Mouse (Mus musculus) spleen, postnatal 10 days (tissue): ENCODE results near the gene Fip1l1.

Experiments used
- DNase-seq, 2 experiments: peaks; one replicate each; pipeline ENCODE4 v3.0.0; 2021 to 2022; ENCODE audit warnings: low spot score in 2 of 2

Gene Fip1l1

DNA sequence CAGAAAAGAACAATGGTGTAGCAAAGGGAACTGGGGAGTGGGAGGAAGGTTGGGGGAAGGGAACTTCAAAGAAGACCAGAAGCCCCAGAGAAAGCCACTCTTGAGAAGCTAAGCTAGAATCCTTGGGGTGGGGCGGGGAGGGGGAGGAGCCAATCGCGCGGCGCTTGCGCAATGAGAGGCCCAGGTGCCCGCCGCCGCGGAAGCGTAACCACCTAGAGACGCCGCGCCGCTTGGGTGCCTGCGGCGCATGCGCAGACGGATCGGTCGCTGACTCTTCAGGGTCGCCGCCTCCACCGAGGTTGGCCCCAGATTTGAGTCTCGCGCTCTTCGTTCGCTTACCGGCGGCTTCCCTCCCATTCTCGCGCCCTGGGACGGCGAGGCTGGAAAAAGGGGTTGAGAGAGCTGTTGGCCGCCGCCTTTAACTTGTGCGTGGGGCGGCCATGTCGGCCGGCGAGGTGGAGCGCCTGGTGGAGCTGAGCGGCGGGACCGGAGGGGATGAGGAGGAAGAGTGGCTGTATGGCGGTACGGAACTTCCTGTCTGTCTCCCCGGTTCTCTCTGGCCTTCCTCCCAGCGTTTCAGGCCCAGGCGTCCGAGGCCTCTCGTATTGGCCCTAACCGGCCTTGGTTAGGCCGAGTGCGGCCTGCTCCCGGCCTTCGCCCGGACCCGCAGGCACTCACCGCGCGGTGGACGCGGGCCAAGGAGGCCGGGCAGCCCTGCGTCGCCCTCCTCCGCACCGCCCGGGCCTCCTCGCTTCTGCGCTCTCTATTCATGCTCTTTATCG lies at the start of gene Fip1l1:
TSS of gene Fip1l1 (plus strand) at position 210 of the 782 bp plus-strand sequence.
- peak; percentile 90 to 94 for DNase-seq

DNA sequence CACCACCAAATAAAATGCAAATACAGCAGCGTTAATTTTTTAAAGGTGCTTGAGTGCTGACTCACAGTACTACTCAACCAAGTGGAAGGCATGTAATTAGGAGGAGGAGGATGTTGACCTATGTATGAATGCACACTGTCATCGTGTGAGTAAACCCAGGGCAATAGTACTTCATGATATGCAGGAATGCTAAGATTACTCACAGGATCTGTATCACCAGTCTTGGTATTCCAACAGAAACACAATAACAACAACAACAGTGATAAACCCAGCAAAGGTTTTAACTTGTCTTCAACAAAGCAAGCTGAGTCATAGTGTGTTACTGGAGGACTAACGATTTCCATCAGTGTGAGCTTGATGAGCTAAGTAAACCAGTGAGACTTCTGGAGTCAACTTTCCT lies 42.5 kb upstream of the Fip1l1 start:
- no peak for DNase-seq

DNA sequence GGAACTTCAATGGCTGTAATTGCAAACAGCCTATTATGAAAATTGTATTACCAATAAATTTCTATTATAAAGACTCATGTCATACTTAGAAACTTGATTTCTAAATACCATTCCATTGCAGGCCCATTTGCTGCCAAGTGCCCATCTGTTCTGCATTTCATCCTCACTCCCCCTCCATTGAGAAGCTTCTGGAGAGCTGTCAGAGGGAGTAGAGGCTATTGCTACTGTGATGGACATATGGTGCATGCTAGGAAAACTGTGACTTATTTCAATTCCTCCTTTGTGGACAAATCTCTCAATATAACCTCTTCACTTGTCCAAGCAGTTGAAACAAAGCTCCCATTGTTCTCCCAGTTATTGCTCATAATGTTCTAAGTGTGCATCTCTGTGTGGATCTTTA lies 23.6 kb upstream of the Fip1l1 start:
- DNase-seq: no peak

DNA sequence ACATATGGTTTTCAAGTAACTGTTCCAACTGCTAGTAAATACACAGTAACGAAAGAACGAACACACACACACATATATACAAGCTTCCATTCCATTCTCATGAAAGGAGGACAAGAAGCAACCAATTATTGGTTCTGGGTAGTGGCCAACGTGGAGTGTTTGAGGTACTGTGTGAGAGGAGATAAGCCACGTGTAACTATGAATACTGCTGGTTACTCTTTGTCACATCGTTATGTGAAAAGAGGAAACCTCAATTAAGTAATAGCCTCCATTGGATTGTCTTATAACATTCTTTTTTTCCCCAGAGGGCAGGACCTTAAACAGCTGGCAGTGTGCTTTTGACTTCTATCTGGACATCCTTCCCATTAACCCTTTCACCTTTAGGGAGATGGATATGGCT lies 8.2 kb upstream of the Fip1l1 start:
- no peak for DNase-seq

DNA sequence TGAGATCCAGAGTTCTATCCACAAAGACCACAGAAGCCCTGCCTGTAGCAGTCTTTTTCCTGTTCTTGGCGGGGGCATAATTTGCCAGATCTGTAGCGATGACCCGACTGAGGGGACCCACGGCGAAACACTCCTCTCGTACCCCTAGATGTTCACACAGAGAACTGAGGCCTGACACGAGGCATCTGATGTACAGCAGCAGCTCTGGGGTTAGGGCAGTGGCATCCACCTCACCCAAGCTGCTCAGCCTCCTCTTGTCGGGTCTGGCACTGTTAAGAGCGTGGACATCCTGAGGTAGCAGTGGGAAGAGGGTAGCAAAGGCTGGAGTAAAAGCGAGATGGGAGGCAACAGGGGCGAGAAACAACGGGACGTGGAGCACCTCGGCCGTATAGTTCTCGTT lies 4.5 kb upstream of the Fip1l1 start:
- DNase-seq: peak in 1 of 2 experiments; percentile 17

DNA sequence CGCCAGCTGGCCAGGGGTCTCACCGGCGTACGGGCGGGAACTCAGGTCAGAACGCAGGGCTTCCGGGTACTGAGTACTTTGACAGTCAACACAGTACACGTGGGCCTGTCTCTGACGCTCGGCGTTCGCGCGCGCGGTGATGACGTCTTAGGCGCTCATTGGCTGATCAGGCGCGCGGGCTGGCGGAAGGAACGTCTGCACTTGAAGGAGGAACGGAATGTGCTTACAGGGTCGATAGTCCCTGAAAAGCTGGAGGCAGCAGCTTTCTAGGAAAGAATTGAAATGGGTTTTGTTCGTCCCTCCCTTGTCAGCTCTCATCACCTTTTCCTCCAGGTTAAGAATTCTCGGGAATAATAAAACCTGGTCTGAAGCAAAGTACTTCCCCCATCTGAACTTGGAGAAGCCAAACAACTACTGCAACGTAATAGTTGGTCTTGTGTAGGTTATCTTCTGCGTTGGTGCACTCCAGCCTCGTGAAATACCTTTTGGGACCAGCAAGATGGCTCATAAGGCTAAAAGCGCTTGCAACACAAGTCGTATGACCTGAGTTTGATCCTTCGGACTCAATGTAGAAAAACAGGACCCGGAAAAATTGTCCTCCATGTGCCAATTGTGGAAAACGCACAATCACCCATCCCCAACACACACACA lies 3.5 kb upstream of the Fip1l1 start, which contains the start of gene Scfd2:
TSS of gene Scfd2 (minus strand) at position 130 of the 651 bp plus-strand sequence.
- DNase-seq: peak; percentile 92 to 98

DNA sequence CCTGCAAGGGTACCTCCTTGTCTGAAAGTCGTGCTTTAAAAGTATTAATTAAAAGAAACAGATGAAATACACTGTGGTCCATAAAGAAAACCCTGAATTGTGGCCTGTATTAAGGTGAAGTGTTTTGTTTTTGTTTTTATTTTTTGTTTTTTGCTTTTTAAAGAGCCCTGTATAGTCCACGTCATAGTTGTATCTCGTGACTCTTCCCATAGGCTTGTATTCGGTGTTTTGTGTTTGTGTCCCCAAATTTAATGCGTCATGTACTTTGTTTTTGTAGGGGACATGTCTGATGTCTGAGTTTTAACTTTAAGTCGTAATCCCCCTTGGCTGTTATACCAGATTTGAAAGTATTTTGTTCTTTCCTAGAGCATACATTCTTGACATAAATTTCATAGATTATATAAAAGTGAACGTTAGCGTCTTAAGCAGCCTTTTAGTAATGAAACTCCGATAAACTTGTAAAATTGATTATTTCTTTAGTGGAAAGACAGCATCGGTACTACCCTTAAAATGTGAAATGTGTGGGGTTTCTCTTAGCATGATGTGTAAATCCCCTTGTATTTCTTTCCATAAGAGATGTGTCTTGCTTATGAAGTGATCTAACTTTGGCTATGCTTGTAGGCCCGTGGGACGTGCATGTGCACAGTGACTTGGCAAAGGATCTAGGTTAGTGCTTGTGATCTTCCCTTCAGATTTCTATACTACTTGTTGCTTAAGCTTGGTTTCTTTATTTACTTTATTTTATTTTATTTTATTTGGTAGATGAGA lies 1.1 kb downstream of the Fip1l1 start:
- DNase-seq: no peak

DNA sequence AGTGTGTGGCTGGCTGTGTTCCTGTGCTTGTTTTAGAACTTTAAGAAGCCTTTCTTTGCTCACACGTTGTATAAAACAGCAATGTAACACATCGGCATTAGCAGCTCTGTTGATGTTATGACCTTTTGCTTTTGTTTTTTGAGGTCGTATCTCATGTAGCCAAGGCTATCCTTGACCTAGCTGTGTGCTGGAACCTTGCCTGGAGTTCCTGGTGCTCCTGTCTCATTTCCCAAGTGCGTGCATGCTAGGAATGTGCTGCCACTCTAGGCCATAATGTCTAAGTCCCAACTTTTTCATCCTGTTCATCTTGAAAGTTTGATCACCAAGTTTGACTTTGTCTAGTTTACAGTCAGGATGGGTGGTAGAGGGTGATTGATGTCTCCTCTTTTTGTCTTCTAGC lies 10.4 kb downstream of the Fip1l1 start:
- DNase-seq: no peak

DNA sequence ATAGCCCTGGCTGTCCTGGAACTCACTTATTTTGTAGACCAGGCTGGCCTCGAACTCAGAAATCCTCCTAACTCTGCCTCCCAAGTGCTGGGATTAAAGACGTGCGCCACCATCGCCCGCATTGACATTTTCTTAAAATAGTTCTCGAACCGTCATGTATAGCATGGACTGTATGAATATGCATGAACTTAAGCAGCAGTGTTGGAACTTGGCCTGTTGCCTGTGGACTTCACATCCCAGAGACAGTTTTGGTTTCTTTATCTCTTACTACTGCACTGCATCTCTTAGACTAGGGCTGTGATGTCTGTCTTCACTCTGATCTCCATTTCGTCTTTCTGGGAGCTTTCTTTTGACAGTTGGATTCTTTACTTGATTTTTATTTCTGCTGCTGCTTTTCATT lies 14.3 kb downstream of the Fip1l1 start:
- DNase-seq: no peak

DNA sequence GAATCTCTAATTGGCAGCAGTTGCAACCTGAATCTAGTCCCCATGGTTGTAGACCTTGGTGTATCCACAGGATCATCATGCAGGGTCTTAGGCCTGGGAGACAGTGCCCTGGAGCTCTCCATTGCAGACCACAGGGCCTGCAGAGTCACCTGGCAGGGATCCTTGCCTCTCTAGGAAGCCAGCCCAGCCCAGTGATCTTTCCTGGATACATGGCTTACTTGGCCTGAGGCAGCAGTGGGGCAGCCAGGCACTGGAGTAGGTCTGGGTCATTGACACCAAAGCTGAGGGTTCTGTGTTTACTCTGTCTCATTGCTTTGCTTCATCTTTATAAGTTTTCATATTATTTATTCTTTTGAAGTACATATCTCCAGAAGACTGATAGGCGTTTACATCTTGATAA lies 25.9 kb downstream of the Fip1l1 start:
- no peak for DNase-seq

DNA sequence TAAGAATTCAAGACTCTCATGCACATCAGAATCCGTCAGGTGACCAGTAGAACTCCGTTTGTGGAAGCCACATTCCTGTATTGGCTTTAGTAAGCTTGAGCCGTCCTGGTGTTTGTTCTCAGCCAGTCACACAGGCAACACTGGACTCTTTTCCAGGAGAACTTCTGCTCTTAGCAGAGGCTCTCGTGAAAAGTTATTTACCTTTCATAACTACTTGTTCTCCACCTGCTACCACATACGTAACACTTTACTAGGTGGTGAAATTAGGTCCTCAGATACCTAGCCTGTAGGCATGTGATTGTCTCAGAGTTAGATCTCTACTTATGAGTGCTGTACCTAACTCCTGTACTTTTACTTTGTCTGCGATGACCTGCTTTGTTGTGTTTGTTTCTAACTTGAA lies 36.5 kb downstream of the Fip1l1 start:
- no peak for DNase-seq

DNA sequence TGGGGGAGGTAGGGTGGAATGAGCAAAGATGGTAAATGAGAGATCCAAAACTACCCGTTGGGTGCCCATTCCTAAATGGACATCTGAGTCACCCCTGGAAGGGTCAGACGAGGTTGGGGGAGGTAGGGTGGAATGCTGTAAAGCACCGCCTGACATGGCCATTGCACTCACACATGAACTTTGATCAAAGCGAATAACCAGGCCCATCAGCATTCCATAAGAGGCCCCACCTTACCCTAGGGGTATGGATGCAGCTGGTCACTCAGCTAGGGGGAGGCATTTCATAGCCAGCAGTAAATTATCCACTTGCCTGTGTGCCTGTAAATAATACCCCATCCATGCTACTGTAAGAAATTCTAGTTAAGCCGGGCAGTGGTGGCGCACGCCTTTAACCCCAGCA lies 53.9 kb downstream of the Fip1l1 start:
- DNase-seq: no peak

DNA sequence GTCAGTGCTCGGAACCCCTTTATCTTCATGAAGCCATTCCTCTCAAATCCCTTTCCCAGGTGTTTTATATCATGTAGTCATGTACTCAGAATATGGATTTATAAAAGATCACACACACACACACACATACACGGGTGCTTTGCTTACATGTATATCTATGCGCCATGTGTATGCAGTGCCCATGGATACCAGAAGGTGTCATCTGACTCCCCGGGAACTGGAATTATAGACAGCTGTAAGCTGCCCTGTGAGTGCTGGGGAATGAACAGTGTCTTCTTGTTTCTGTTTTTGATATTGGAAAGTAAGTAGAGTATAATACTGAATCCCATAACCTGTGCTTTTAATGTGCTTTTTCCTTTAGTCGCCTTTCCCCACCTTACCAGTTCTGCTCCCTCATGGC lies 56.2 kb downstream of the Fip1l1 start:
- no peak for DNase-seq

DNA sequence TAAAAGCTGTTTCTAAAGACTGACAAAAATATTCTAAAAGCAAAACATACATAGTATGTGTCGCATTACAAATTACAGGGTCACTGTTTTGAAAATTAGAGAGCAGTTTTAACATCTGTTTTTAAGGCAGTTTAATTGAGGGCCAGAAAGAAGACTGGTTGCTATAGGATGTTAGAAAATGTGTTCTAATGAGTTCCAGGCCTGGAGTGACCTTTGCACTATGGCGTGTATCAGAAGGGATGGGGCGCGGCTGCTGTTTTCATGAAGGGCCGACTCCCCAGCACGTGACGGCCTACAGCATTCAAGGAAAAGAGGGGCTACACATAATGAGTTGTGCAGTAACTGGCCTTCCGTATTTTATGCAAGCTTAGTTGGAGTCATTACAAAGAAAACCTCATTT lies 57.9 kb downstream of the Fip1l1 start:
- DNase-seq: no peak

DNA sequence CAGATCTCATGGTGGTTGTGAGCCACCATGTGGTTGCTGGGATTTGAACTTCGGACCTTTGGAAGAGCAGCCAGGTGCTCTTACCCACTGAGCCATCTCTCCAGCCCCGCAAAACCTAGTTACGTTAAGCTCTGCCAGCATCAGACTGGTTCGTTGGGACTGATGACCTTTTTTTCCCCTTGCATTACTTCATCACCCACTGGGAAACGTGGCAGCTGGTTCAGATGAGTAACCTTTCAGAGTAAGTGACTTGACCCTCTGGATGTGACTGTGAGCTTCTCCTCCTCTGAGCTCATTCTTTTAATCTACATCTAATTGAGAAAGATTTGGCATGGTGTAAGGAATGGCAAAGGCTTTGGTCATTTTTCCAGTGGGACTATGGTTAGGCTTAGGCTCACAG lies 64.8 kb downstream of the Fip1l1 start:
- no peak for DNase-seq

DNA sequence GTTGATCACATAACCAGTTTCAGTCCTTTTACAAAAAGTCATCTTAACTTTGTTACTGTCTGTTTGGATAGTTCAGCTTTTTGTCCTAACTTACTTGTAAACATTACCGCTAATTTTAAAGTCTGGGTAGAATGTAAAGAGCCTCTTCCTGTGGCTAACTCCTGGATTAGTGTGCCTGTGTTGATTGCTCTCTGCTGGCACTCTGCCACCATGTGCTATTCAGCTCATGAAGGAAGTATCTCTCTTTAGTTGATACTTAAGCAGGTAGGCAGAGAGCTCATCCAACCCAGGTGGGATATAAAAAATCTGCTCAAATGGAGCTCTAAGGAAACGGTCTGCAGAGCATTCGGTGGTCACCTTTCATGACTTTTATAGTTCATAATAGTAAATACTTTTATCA lies 65.9 kb downstream of the Fip1l1 start:
- no peak for DNase-seq

DNA sequence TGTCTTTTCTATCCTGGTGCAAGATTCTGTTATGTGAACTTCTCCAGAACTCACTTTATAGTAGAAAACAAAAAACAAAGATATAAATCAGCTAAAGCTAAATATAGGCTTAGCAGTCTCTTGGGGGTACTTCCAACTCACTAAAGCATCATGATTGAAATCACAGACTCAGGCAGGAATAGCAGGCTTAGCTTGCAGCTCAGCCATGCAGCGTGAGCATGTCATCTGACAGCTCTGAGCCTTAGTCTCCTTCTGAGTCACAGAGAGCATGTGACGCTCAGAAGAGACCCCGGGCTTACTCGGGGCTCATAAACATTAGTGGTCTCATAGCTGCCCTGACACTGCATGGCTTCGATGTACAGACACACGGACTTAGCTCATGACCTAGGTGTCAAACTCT lies 66.7 kb downstream of the Fip1l1 start:
- no peak for DNase-seq

DNA sequence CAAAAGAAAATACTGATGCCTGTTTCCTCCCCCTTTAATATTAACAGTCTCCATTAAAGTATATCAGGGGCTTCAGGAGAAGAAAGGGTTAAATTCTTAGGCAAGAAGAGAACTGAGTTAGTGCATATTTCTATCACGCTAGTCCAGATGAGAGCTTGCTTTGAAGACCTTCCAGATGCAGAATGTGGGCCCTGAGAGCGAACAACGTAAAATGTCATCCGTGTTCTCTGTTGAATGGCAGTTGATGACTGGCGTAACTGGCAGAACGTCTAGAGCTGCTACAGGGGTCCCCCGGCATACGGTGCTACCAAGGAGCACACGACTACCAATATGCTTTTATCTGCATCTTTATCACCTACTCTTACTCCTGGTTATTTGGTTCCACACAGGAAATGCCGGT lies 67.1 kb downstream of the Fip1l1 start:
- no peak for DNase-seq

DNA sequence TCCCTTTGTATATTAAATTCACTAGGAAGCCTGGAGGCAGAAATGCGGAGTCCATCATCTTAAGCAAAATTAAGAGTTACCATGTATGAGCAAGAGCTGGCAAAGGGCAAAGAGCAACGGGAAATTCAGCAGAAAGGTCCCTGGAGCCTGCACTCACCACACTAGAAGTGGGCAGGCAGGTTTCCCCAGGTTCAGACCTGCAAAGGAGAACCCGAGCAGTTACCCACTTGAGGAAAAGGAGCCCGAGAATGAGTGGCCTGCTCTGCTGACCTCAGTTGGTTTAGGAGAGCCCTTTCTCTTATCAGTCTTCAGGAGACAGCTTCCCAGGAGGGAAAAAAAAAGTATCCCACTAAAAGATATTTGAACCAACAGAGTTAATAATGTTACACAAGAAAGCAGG lies 68.1 kb downstream of the Fip1l1 start:
- no peak for DNase-seq

DNA sequence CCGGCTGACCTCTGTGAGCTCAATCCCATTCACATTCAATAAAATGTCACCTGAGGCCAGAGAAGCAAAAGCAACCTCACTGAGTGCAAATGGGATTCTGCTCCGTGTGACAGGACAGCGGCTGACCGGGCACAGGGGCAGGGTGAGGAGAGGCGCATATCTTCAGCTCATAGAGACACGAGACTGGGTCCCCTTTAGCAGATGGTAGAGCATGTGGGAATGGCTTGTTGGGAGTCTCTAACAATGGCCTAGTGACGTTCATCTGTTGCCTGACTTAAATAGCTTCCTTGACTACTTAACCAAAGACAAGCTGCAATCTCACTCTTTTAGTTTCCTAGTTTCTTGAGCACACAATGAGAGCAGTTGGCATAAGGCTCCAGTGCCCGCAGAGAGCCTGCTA lies 71.0 kb downstream of the Fip1l1 start:
- no peak for DNase-seq

DNA sequence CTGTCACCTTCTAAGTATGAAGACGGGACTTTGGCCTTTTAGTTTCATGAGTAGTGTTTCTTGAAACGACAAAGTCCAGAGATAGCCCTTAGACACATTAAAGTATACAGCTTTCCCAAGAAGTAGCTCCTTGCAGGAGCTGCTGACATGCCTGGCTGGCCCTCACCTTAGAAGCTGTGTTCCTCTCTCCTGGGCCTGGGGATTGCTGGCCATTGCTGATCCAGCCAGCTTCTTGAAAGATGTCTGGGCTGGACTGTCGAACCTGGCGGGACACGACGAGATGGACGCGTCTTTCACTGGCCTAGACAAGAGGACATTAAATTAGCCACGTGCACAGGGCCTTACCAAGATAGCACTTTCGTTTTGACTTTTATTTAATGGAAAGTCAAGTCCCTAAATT lies 75.3 kb downstream of the Fip1l1 start:
- no peak for DNase-seq

DNA sequence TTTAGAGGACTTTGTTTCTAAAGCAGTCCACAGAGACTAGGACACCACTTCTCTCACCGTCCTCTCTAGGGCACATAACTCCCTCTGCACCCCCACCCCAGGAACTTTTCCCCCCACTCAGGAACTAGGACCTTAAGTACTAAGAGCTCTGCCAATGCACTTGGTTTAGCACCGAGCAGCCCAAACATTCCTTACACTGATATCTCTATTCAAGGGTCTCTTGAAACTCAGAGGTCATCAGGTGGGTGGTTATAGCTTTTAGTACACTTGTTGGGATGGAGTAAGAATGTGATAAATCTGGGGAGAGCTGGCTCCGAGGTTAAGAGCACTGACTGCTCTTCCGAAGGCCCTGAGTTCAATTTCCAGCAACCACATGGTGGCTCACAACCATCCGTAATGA lies 77.5 kb downstream of the Fip1l1 start:
- DNase-seq: no peak
